In the genomic region with DNA sequence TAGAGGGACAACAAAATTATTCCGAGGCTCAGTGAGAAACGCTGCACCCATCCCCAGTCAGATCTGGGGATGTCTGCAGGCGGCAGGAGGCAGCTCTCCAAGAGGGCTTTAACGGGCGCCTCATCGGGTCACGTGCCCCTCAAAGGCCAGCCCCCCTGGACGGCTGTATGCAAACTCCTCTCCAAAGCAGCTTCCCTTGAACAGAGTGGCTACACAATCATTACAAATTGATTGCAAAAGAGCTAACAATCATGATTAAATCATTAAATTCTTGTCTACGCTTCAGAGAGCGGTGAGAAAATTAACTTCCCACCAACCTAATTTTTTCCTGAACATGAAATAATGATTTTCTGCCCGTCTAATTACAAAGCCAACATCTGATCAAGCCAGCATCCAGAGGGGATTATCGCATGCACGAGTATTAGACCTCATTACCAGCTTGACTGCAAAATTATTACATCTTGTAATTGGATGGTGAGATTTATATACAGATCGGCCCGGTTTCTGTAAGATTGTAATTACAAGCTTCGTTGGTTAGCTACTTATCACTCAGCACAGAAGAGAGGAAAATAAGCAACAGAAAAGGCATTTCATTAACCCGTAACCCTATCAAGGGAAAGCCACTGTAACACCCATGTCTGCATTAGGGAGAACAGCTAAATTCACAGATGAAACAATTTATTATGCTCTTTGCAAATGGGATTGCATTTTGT, we compare ENCODE assay signal across 10 mouse cellular contexts.
DNase-seq lines count a peak whose midpoint lies in the region; ATAC-seq and TF ChIP-seq lines count a peak whose summit lies in the region.
"Had no signal": no experiment of that assay in that cellular context is flagged by ENCODE, and none has a peak within 500 bp of the region (broad histone marks: within the 10 kb centered on the region; RNA-seq: fewer than 3 reads in every experiment).

No protein-coding gene starts in this region.

- no peak overlapping the region for H3K9ac ChIP-seq in kidney, embryonic 16.5 days (replicated peaks; ENCODE audit: low read length)
- no peak overlapping the region for H3K9ac ChIP-seq in hindbrain, embryonic 13.5 days
- no peak overlapping the region for H3K9ac ChIP-seq in midbrain, embryonic 16.5 days (ENCODE audit: low read depth, low read length)
- H3K9ac ChIP-seq: heart, embryonic 13.5 days had no signal

- DNase-seq in kidney, adult 2 months = no peak
- DNase-seq in embryonic facial prominence, embryonic 10.5 days (ENCODE audit: low spot score) = peak; percentile 49
- DNase-seq in layer of hippocampus, adult 9-10 months (ENCODE audit: low spot score) = no peak
- DNase-seq in right cerebral cortex, postnatal 36 days (ENCODE audit: low spot score in 2 of 2) = no peak
- DNase-seq: liver had no signal

- 29% methylated on average over 17 of the region's 17 CpGs for WGBS in kidney, embryonic 16.5 days
- 21% methylated on average over 17 of the region's 17 CpGs for WGBS in kidney, adult 2 months
- WGBS in embryonic facial prominence, embryonic 10.5 days = 43% methylated on average over 17 of the region's 17 CpGs
- 24% methylated on average over 17 of the region's 17 CpGs for WGBS in hindbrain, embryonic 13.5 days
- 13% methylated on average over 17 of the region's 17 CpGs for whole genome bisulfite sequencing in midbrain, embryonic 16.5 days

- no peaks in the 10 kb centered on the region for H3K27me3 ChIP-seq in kidney, embryonic 16.5 days (ENCODE audit: insufficient read depth, low read length)
- H3K27me3 ChIP-seq in kidney, adult 2 months (replicated peaks; ENCODE audit: control insufficient read depth, insufficient read depth, low read length) = no peaks in the 10 kb centered on the region
- H3K27me3 ChIP-seq in embryonic facial prominence, embryonic 10.5 days (replicated peaks; ENCODE audit: low read depth, poor library complexity, severe bottlenecking) = 0 out of 2 replicates have a peak, but pooled peaks cover 6% of the 10 kb centered on the region
- H3K27me3 ChIP-seq in hindbrain, embryonic 13.5 days = peaks cover 24% of the 10 kb centered on the region
- no peaks in the 10 kb centered on the region for H3K27me3 ChIP-seq in midbrain, embryonic 16.5 days (ENCODE audit: control insufficient read depth, insufficient read depth, low read depth, low read length)
- H3K27me3 ChIP-seq: heart, embryonic 13.5 days had no signal

- H3K4me3 ChIP-seq in kidney, embryonic 16.5 days (ENCODE audit: low read length) = no peak overlapping the region
- H3K4me3 ChIP-seq in kidney, adult 2 months (ENCODE audit: insufficient read depth, low read depth, low read length) = no peak overlapping the region
- H3K4me3 ChIP-seq in embryonic facial prominence, embryonic 10.5 days = no peak overlapping the region
- H3K4me3 ChIP-seq in hindbrain, embryonic 13.5 days = no peak overlapping the region
- no peak overlapping the region for H3K4me3 ChIP-seq in midbrain, embryonic 16.5 days (ENCODE audit: low read depth, low read length)
- H3K4me3 ChIP-seq: heart, embryonic 13.5 days had no signal

- H3K9me3 ChIP-seq in kidney, embryonic 16.5 days (ENCODE audit: low read length) = no peaks in the 10 kb centered on the region
- H3K9me3 ChIP-seq in embryonic facial prominence, embryonic 10.5 days = no peaks in the 10 kb centered on the region
- H3K9me3 ChIP-seq in hindbrain, embryonic 13.5 days = no peaks in the 10 kb centered on the region
- H3K9me3 ChIP-seq in midbrain, embryonic 16.5 days (replicated peaks; ENCODE audit: control insufficient read depth, low read length, poor library complexity, severe bottlenecking) = no peaks in the 10 kb centered on the region
- H3K9me3 ChIP-seq: heart, embryonic 13.5 days had no signal

- TF ChIP-seq POLR2A in kidney, adult 2 months (IDR thresholded peaks at IDR 0.05; ENCODE audit: low read depth, low read length) = no peak

- no peak overlapping the region for H3K27ac ChIP-seq in kidney, embryonic 16.5 days (ENCODE audit: low read length)
- H3K27ac ChIP-seq in kidney, adult 2 months (ENCODE audit: insufficient read depth, low read depth, low read length) = no peak overlapping the region
- H3K27ac ChIP-seq in embryonic facial prominence, embryonic 10.5 days (replicated peaks) = no peak overlapping the region
- peak overlapping the region; percentile 76 for H3K27ac ChIP-seq in hindbrain, embryonic 13.5 days
- peak overlapping the region; percentile 68 for H3K27ac ChIP-seq in midbrain, embryonic 16.5 days (ENCODE audit: low read length)
- H3K27ac ChIP-seq: heart, embryonic 13.5 days had no signal

- no peak overlapping the region; the same call in 1 of the 2 replicates for H3K4me2 ChIP-seq in kidney, embryonic 16.5 days (replicated peaks; ENCODE audit: low read depth, low read length)
- H3K4me2 ChIP-seq in hindbrain, embryonic 13.5 days = peak overlapping the region; percentile 33; the same call in 1 of the 2 replicates
- H3K4me2 ChIP-seq in midbrain, embryonic 16.5 days (ENCODE audit: low read length) = peak overlapping the region; percentile 39
- H3K4me2 ChIP-seq: heart, embryonic 13.5 days had no signal

- H3K36me3 ChIP-seq in kidney, embryonic 16.5 days (ENCODE audit: insufficient read depth, low read length) = no peaks in the 10 kb centered on the region
- H3K36me3 ChIP-seq in kidney, adult 2 months (ENCODE audit: control insufficient read depth, insufficient read depth, low read length) = no peaks in the 10 kb centered on the region
- no peaks in the 10 kb centered on the region for H3K36me3 ChIP-seq in embryonic facial prominence, embryonic 10.5 days (replicated peaks)
- no peaks in the 10 kb centered on the region for H3K36me3 ChIP-seq in hindbrain, embryonic 13.5 days
- H3K36me3 ChIP-seq in midbrain, embryonic 16.5 days (ENCODE audit: control insufficient read depth, insufficient read depth, low read length) = no peaks in the 10 kb centered on the region
- H3K36me3 ChIP-seq: heart, embryonic 13.5 days had no signal

- peak; percentile 51; the same call in 1 of the 2 replicates for ATAC-seq in kidney, embryonic 16.5 days (ENCODE audit: low FRiP score, low TSS enrichment)
- ATAC-seq in hindbrain, embryonic 13.5 days (ENCODE audit: low FRiP score) = peak; percentile 89
- peak; percentile 88 for ATAC-seq in midbrain, embryonic 16.5 days
- no peak for ATAC-seq in megakaryocyte-erythroid progenitor cell, adult 5-6 weeks (replicated peaks; ENCODE audit: low FRiP score, low TSS enrichment, poor library complexity, severe bottlenecking)

- no peak for TF ChIP-seq CTCF in kidney, adult 2 months (conservative IDR thresholded peaks at IDR 0.05; ENCODE audit: insufficient read depth, insufficient read length, low read depth, low read length)

- no peaks in the 10 kb centered on the region; the same call in 1 of the 2 replicates for H3K4me1 ChIP-seq in kidney, embryonic 16.5 days (ENCODE audit: insufficient read depth, low read length)
- no peaks in the 10 kb centered on the region for H3K4me1 ChIP-seq in kidney, adult 2 months (ENCODE audit: control insufficient read depth, insufficient read depth, low read length)
- peaks cover 7% of the 10 kb centered on the region; the same call in 1 of the 2 replicates for H3K4me1 ChIP-seq in embryonic facial prominence, embryonic 10.5 days
- peaks cover 18% of the 10 kb centered on the region for H3K4me1 ChIP-seq in hindbrain, embryonic 13.5 days (replicated peaks)
- H3K4me1 ChIP-seq in midbrain, embryonic 16.5 days (ENCODE audit: control insufficient read depth, insufficient read depth, low read length) = peaks cover 10% of the 10 kb centered on the region
- H3K4me1 ChIP-seq: heart, embryonic 13.5 days had no signal

Comparison
In these comparisons a context has a peak if more than half of its experiments do, and no peak if none do; other contexts are left out.
1. H3K27ac ChIP-seq: peak in hindbrain, embryonic 13.5 days (single experiment) and midbrain, embryonic 16.5 days (single experiment); none in kidney, embryonic 16.5 days (single experiment), kidney, adult 2 months (single experiment) and embryonic facial prominence, embryonic 10.5 days (single experiment).